Mouse (Mus musculus) megakaryocyte-erythroid progenitor cell, adult 5-6 weeks (primary cell): ENCODE results near the gene Grifin. TPM values are rescaled to one million over a fixed set of nuclear protein-coding genes. Genes with fewer than 3 reads are reported as not detected.

ENCODE experiments used
- ATAC-seq: replicated peaks from 2 replicates; pipeline ENCODE4 v1.8.0; 2016; ENCODE audit warnings: mild to moderate bottlenecking, inconsistent platforms; ENCODE audit not compliant: severe bottlenecking, poor library complexity, low FRiP score, low TSS enrichment
- total RNA-seq, 2 experiments: library from RNA; stranded (forward) in 1 of 2; stranded (reverse) in 1 of 2; fragments of 200-1000, 215-1000 nt in 1 of 2; fragments of >200 nt in 1 of 2; fragmentation: Nextera tagmentation in 1 of 2; gene quantifications; 2 replicates each; pipeline ENCODE4 v1.2.3; 2014 to 2017

The Grifin gene
- total RNA-seq, 2 experiments from 2014 or later: not detected

DNA sequence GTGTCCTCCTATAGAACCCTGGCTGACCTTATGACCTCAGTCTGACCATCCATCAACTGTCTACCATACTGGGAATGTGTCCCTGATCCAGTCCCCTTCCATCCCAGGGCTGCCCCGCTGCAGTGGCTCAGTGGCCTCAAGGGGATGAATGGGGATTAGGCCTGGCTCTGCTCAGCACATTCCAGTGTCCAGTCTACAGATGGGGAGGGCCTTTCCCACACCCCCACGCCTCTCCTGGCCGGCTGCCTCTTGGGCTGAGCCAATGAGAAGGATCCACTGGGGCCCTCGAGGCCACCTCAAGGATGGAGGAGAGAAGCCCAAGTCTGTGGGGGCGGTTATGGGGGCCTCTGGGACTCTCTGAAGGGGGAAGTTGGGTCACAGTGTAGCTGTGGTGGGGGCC, 580 bp upstream of the Grifin start:
- no peak for ATAC-seq

DNA sequence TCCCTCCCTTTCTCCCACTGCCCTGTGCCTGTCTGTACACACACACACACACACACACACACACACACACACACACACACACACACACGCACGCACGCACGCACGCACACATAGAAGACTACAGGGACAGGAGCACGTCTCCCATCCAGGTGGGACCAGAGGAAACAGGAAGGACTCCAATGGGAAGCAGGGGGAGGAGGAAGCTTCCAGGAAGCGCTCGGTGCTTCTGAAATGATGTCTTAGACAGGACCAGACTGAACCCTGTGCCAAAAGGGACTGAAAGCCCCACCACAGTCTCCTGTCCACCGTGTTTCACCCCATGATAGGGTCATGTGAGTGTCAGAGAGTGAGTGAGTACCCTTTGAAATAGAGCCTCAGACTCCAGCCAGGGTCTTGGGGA, 2.3 kb downstream of the Grifin start:
- no peak for ATAC-seq

DNA sequence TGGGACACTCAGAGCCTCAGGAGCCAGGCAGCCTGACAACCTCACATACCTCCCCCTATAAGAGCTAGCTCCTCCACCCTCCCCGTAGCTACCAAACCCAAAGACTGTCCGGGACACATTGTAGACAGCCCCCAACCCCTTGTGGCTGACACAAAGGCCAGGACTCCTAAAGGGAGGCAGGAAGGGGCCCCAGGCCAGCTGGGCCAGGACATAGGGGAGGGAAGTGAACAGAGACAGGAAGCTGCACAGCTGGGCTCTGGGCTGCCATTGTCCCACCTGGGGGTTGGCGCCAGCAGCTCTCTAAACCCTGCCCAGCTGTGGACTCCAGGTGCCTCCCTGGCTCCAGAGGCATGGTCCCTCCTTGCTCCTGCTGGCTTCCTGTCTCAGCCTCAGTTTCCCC, 8.0 kb downstream of the Grifin start:
- no peak for ATAC-seq

DNA sequence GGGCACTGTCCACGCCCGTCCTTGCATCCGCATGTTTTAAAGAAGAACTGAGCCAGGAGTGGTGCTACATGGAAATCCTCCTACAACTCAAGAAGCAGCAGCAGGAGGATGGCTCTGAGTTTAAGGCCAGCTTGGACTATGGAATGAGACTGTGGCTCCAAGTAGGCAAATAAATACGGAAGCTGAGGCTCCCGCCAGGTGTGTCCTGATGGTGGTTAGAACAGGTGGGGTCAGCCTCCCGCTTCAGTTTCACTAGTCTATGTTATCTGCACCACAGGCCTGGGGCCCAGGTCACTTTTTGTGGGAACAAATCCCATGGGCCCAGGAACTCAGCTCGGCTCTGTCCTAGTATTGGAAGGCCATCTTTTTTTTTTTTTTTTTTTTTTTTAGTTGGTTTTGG, 11.2 kb downstream of the Grifin start:
- ATAC-seq: no peak

DNA sequence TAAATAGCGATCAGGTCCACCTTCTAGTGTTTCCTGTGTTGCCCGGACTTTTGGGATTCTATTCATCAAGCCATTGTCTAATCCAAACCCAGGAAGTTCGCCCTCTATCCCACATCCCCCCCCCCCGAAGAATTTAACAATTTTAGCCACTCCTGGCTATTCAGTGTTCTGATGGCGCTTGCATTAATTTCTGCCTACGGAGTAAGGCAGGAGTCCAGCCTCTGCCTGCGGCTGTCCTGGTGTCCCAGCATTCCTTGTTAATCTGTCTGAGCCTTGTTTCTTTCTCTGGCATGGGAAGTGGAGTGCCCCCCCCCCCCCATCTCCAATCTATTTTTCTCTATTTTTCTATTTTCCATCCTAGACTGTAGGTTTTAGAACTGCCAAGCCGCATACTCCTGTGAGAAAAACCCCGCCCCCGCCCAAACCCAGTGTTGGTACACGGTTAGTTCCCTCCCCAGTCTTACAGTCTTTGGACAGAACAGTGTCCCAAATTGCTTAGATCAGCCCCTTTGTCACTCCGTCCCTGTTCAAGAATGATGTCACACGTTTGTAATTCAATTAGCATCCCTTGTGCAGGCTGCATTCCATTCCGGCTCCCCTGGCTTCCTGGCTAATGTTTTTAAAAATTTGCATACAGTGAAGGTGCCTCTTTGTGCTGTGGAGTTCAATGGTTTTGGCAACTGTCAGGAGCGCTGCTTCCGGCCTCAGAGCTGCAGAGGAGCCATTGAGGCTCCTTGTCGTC, 15.4 kb downstream of the Grifin start:
- no peak for ATAC-seq

- ATAC-seq: no peak
Observed at GRCm38 (mm10) chr5:140546332-140546731, 18.5 kb downstream of the Grifin start.

DNA sequence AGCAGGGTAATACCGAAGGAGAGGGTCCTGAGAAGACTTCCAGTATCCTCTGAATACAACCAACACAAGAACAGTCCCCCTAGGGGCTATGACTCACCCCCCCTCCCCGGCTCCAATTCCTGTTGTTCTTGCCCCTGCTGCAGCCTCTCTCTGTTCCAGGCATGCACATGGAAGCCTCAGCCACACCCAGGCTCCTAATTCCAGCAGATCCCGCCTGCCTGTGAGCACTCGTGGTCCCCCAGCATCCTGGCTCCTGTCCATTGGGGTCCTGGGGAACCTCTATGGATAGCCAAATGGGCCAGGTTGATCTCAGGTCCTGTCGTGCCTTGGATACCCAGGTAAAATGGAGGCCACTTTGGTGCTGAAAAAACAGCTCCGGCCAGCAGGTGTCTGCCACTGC, 19.2 kb downstream of the Grifin start:
- no peak for ATAC-seq

DNA sequence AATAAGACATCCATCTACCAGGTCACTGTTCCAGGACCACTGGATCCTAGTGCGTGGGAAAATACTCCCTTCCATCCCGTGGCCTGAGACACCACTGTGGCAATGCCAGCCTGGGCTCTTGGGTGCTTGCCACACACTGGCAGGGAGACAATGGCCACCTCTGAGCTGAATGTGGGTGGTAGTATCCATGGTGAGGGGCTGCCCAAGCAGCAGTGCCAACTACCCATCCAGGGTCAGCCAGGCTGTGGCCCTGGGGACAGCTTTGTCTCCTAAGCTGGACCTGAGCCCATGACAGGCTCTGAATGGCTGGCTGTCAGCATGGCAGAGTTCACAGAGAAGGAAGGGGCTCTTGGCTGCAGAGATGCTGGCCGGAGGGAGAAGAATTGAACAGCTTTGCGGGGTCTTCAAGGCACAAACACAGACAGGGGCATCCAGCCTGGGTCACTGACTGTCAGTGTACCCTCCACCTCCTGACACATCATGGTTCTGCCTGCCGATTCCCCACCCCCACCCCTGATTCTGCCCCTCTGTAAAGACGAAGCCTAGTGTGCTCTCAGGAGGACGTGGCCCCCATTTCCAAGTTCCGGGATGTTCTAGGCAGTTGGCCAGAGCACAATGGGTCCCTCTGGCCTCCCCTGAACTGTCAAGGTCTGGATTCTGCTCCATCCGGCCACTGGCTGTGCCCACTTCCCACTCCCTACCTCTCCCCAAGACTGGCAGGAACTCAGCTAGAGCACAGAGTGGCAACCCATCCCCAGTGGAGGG, 21.9 kb downstream of the Grifin start:
- ATAC-seq: no peak

DNA sequence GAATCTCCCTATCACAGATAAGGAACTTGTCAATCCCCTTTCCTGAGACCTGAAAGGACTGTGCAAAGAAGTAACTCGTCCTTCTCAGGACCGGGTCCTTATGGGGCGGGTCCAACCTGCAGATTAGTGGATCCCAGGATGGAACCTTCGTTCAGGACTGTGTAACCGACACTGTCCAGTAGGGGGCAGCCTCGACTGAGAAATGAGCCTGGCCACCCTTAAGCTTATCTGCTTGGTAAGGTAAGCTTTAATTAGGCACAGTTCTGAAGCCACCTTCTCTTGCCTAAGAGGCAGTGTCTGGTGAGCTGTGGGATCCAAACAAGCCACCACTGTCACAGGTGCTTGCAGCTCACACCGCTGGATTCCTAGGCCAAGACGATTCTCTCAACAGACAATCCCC, 24.8 kb downstream of the Grifin start:
- ATAC-seq: peak; percentile 67

DNA sequence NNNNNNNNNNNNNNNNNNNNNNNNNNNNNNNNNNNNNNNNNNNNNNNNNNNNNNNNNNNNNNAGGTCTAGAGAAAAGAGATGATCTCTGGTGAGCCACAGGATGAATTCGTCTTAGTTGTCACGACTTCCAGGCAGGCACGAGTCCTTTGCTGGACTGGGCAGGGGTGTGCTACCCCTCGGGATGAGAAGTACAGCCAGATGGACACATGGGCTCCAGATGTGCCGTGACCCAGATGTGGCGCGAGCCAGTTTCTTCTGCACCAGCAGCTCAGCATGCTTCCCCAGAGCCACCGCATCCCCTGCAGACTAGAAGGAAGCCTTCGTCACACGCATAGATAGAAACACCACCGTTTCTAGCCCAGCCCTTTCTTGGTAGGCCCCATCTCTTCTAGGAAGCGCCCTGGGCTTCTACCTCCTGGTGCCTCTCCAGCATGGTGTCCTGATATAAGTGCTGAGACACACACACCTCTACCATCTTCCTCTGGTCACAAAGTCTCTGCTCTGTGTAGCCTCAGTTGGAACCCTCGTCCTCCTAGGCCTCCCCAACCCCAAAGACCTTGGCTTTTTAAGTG, 26.7 kb downstream of the Grifin start:
- ATAC-seq: no peak

DNA sequence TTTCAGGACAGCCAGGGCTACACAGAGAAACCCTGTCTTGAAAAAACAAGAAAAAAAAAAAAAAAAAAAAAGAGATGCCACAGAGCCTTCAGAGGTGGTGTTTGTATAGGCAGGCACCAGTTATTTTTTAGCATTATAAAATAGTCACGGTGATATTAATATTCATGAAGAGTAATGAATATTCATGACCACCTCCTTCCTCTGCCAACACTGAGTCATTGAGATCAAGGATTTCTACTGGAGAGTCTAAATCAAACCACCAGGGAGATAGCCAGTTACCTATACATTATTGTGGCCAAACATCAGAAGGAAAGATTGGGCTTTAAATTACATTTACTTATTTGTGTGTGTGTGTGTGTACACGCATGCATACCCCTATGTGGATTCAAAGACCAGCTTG, 38.1 kb downstream of the Grifin start:
- ATAC-seq: no peak

GRCm38 (mm10) chr5:140521196-140521595, 43.7 kb downstream of the Grifin start:
- ATAC-seq: no peak

- no peak for ATAC-seq
Observed at GRCm38 (mm10) chr5:140517921-140518230, 47.0 kb downstream of the Grifin start.

DNA sequence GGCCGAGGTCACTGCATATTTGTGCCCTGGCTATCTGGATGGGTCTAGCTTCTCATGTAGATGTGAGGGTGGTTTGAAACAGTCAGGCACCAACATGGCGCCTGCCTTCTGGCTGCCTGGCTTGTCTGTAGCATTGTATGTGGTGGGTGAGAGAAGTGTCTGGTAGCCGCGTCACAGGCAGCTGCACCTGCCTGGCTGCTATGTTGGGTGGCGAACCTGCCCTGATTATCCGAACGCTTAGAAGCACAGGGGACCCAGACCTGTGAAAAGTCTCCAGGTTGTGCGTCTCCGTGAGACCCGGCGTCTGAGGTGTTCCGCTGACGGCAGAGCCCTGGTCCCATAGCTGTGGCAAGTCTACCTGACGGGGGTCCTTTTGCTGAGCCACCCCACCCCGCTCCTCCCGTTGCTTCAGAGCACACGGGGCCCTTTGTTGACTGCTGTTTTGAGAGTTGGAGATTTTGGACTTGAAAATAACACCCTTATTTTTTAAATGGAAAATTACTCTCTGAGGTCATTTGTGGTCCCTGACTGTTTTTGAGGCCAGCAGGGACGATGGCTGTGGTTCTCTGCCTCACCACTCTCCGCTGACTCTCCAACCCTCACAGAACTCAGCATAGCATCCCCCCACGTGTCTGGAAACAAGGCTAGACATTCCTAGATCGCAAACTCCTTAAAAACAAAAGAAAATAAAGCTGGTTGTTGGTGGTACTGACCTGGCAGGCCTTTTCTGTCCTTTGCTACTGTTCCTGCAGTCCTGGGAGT, 47.5 kb downstream of the Grifin start:
- ATAC-seq: no peak

- peak; percentile 56 for ATAC-seq
Observed at GRCm38 (mm10) chr5:140514799-140515486, 49.9 kb downstream of the Grifin start.

DNA sequence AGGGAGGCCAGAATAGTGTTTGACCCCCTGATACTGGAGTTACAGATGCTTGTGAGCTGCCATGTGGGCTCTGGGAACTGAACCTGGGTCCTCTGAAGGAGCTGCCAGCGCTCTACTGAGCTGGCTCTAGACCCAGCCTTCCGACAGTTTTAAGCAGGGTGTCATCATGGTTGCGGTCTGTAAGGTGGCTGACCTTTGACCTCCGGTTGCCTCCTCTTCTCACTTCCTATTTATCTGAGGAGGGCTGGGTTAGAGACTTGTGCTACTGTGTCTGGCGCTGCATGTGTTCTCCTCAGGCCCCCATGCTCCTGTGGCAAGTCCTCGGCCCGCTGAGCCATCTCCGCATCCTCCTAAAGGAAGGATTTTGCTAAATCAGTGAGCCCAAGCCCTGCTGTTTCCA, 51.0 kb downstream of the Grifin start:
- no peak for ATAC-seq
